8 mouse cellular contexts compared by ENCODE assay signal in genomic region chr17:24414230-24414976, GRCm38 (mm10). TPM values are rescaled to one million over a fixed set of nuclear protein-coding genes. Genes with fewer than 3 reads are reported as not detected.
DNase-seq lines count a peak whose midpoint lies in the region; ATAC-seq lines count a peak whose summit lies in the region.

Rnps1 (plus strand) TSS chr17:24414565.

- peak within 1 kb of the TSS; percentile 96 for H3K4me2 ChIP-seq in hindbrain, embryonic 11.5 days (replicated peaks; ENCODE audit: low read depth, low read length)

- ATAC-seq in hindbrain, embryonic 11.5 days (ENCODE audit: low FRiP score): peak; percentile 96

- DNase-seq in Muller cell, postnatal 12 days (ENCODE audit: inconsistent ontology term): peak; percentile 99
- DNase-seq in cerebellum, adult 9-11 months: peak; percentile 93
- DNase-seq in frontal cortex, adult 2 months (ENCODE audit: extremely low spot score in 1 of 2, low spot score in 1 of 2): peak; percentile 88 to 90
- peak; percentile 99 for DNase-seq in hindbrain, embryonic 11.5 days (ENCODE audit: low spot score)
- peak; percentile 91 to 92 for DNase-seq in layer of hippocampus, postnatal 10 days (ENCODE audit: low spot score in 2 of 2)
- peak; percentile 97 for DNase-seq in lung, postnatal 10 days
- DNase-seq in ovary, postnatal 36 days (ENCODE audit: low spot score): peak; percentile 91
- DNase-seq in thymus, postnatal 25 days: peak; percentile 88

- H3K4me1 ChIP-seq in hindbrain, embryonic 11.5 days (replicated peaks; ENCODE audit: control insufficient read depth, insufficient read depth, low read length): 0 out of 2 replicates have a peak, but pooled peaks cover 5% of the 10 kb centered on the region

- H3K9me3 ChIP-seq in hindbrain, embryonic 11.5 days (ENCODE audit: control insufficient read depth, low read length): no peaks in the 10 kb centered on the region

- H3K27me3 ChIP-seq in hindbrain, embryonic 11.5 days (ENCODE audit: control insufficient read depth, insufficient read depth, low read length): no peaks in the 10 kb centered on the region

- H3K36me3 ChIP-seq in hindbrain, embryonic 11.5 days (ENCODE audit: control insufficient read depth, insufficient read depth, low read length): 0 out of 2 replicates have a peak, but pooled peaks cover 5% of the 10 kb centered on the region

- peak within 1 kb of the TSS; percentile 94 for H3K9ac ChIP-seq in hindbrain, embryonic 11.5 days (ENCODE audit: low read depth, low read length)

- under 1% methylated on average over 64 of the region's 64 CpGs for WGBS in hindbrain, embryonic 11.5 days

- peak within 1 kb of the TSS; percentile 88 for H3K27ac ChIP-seq in hindbrain, embryonic 11.5 days (ENCODE audit: low read depth, low read length)

- peak within 1 kb of the TSS; percentile 96 for H3K4me3 ChIP-seq in hindbrain, embryonic 11.5 days (ENCODE audit: low read depth, low read length)

RNA-seq across cellular contexts. Expression of gene Rnps1, which starts in this region (rescaled TPM):
- 269 and 276 TPM in 2 replicates for polyA plus RNA-seq in frontal cortex, adult 2 months (2012; rRNA removed)
- polyA plus RNA-seq in hindbrain, embryonic 11.5 days (2014; fragmentation: Nextera tagmentation; extraction: Ambion mirVana): 360 and 364 TPM in 2 replicates
- 100 to 1,000 TPM; 166 TPM for total RNA-seq in layer of hippocampus, postnatal 10 days (2021)

Comparison
In these comparisons a context has a peak if more than half of its experiments do, and no peak if none do; other contexts are left out.
1. Peak in every context shown above with its lines: DNase-seq, ATAC-seq, H3K4me3 ChIP-seq and H3K27ac ChIP-seq.